Mouse (Mus musculus): ENCODE data around the gene Sema4d. TPM values are rescaled to one million over a fixed set of nuclear protein-coding genes. Genes with fewer than 3 reads are reported as not detected.

Gene Sema4d
- polyA plus RNA-seq, 1 experiment from 2014 or later: 18.6 TPM

GRCm38 (mm10) chr13:51755584-51755983 is 38.0 kb downstream of the Sema4d start:
- no peaks in the 10 kb centered on the region for H3K27me3 ChIP-seq (replicated peaks; ENCODE audit: control insufficient read depth, insufficient read depth, low read length)
- H3K9ac ChIP-seq (ENCODE audit: low read depth, low read length): no peak overlapping the region
- DNase-seq (ENCODE audit: low spot score): no peak
- H3K9me3 ChIP-seq (ENCODE audit: control insufficient read depth, low read length): no peaks in the 10 kb centered on the region
- no peak overlapping the region for H3K4me2 ChIP-seq
- H3K4me3 ChIP-seq (ENCODE audit: low read depth, low read length): no peak overlapping the region
- 81% methylated on average over 7 of the region's 7 CpGs for WGBS
- no peaks in the 10 kb centered on the region for H3K36me3 ChIP-seq (ENCODE audit: control insufficient read depth, insufficient read depth, low read length)
- H3K27ac ChIP-seq (ENCODE audit: low read depth, low read length): peak overlapping the region; percentile 59; the same call in 1 of the 2 replicates
- peaks cover 65% of the 10 kb centered on the region for H3K4me1 ChIP-seq (replicated peaks; ENCODE audit: control insufficient read depth, insufficient read depth, low read length)
- no peak for ATAC-seq (replicated peaks; ENCODE audit: low FRiP score)

DNA sequence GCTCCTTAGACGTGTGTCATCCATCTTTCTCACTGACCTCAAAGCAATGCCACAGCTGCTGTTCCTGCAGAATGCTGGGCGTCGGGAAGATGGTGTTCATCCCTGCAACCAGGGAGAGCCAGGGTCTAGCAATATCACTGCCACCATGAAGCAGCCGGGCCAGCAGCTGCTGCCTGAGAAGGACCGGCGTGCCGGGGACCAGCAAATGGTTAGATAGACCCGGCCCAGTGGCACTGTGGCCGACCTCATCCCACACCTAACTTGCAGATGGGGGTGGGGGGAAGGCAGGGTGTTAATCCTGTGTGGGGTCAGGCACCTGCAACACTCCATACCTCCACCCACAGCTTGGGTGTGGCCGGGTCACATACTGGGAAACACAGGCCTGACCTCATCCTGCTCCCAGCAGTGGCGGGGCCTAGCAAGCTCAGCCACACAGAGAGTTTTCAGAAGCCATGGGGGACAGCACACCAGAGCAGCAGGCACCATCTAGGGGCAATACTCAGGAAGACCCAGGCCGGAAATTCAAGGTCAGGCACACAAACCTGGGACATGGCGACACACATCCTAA is 38.9 kb downstream of the Sema4d start:
- 64% methylated on average over 13 of the region's 13 CpGs for WGBS
- Histone ChIP-seq H3K27me3 (replicated peaks; ENCODE audit: control insufficient read depth, insufficient read depth, low read length) (no peaks in the 10 kb centered on the region), H3K9me3 (ENCODE audit: control insufficient read depth, low read length) (no peaks in the 10 kb centered on the region), H3K4me1 (replicated peaks; ENCODE audit: control insufficient read depth, insufficient read depth, low read length) (peaks cover 74% of the 10 kb centered on the region), H3K36me3 (ENCODE audit: control insufficient read depth, insufficient read depth, low read length) (no peaks in the 10 kb centered on the region), H3K9ac (ENCODE audit: low read depth, low read length) (no peak overlapping the region), H3K4me3 (ENCODE audit: low read depth, low read length) (no peak overlapping the region), H3K27ac (ENCODE audit: low read depth, low read length) (no peak overlapping the region), H3K4me2 (no peak overlapping the region)
- no peak for DNase-seq (ENCODE audit: low spot score)
- ATAC-seq (replicated peaks; ENCODE audit: low FRiP score): no peak

- Histone ChIP-seq H3K4me1 (replicated peaks; ENCODE audit: control insufficient read depth, insufficient read depth, low read length) (peaks cover 81% of the 10 kb centered on the region), H3K27ac (ENCODE audit: low read depth, low read length) (peak overlapping the region; percentile 13; the same call in 1 of the 2 replicates), H3K4me2 (no peak overlapping the region), H3K9me3 (ENCODE audit: control insufficient read depth, low read length) (no peaks in the 10 kb centered on the region), H3K9ac (ENCODE audit: low read depth, low read length) (0 out of 2 replicates have a peak overlapping the region, but pooled peaks have one; percentile 12), H3K4me3 (ENCODE audit: low read depth, low read length) (no peak overlapping the region), H3K27me3 (replicated peaks; ENCODE audit: control insufficient read depth, insufficient read depth, low read length) (no peaks in the 10 kb centered on the region), H3K36me3 (ENCODE audit: control insufficient read depth, insufficient read depth, low read length) (no peaks in the 10 kb centered on the region)
- ATAC-seq (replicated peaks; ENCODE audit: low FRiP score): no peak
- WGBS: 66% methylated on average over 5 of the region's 5 CpGs
- DNase-seq (ENCODE audit: low spot score): no peak
Observed at GRCm38 (mm10) chr13:51753802-51754444, 39.6 kb downstream of the Sema4d start.

- WGBS: 54% methylated on average over 6 of the region's 6 CpGs
- no peaks in the 10 kb centered on the region for H3K27me3 ChIP-seq (replicated peaks; ENCODE audit: control insufficient read depth, insufficient read depth, low read length)
- H3K4me1 ChIP-seq (replicated peaks; ENCODE audit: control insufficient read depth, insufficient read depth, low read length): peaks cover 87% of the 10 kb centered on the region
Observed at GRCm38 (mm10) chr13:51753168-51753465, 40.4 kb downstream of the Sema4d start.

GRCm38 (mm10) chr13:51752346-51753167 is 41.0 kb downstream of the Sema4d start:
- H3K27ac ChIP-seq (ENCODE audit: low read depth, low read length): no peak overlapping the region
- no peak overlapping the region; the same call in 1 of the 2 replicates for H3K9ac ChIP-seq (ENCODE audit: low read depth, low read length)
- H3K9me3 ChIP-seq (ENCODE audit: control insufficient read depth, low read length): no peaks in the 10 kb centered on the region
- H3K4me2 ChIP-seq: no peak overlapping the region
- H3K27me3 ChIP-seq (replicated peaks; ENCODE audit: control insufficient read depth, insufficient read depth, low read length): no peaks in the 10 kb centered on the region
- 70% methylated on average over 15 of the region's 15 CpGs for WGBS
- no peaks in the 10 kb centered on the region for H3K36me3 ChIP-seq (ENCODE audit: control insufficient read depth, insufficient read depth, low read length)
- DNase-seq (ENCODE audit: low spot score) (no peak), ATAC-seq (replicated peaks; ENCODE audit: low FRiP score) (no peak)
- peaks cover 87% of the 10 kb centered on the region for H3K4me1 ChIP-seq (replicated peaks; ENCODE audit: control insufficient read depth, insufficient read depth, low read length)
- H3K4me3 ChIP-seq (ENCODE audit: low read depth, low read length): no peak overlapping the region

More at GRCm38 (mm10) chr13:51753168-51753465, 40.4 kb downstream of the Sema4d start:
- Histone ChIP-seq H3K9ac (ENCODE audit: low read depth, low read length) (no peak overlapping the region; the same call in 1 of the 2 replicates), H3K4me3 (ENCODE audit: low read depth, low read length) (no peak overlapping the region), H3K36me3 (ENCODE audit: control insufficient read depth, insufficient read depth, low read length) (no peaks in the 10 kb centered on the region), H3K9me3 (ENCODE audit: control insufficient read depth, low read length) (no peaks in the 10 kb centered on the region), H3K27ac (ENCODE audit: low read depth, low read length) (no peak overlapping the region), H3K4me2 (no peak overlapping the region)
- DNase-seq (ENCODE audit: low spot score) (no peak), ATAC-seq (replicated peaks; ENCODE audit: low FRiP score) (no peak)

DNA sequence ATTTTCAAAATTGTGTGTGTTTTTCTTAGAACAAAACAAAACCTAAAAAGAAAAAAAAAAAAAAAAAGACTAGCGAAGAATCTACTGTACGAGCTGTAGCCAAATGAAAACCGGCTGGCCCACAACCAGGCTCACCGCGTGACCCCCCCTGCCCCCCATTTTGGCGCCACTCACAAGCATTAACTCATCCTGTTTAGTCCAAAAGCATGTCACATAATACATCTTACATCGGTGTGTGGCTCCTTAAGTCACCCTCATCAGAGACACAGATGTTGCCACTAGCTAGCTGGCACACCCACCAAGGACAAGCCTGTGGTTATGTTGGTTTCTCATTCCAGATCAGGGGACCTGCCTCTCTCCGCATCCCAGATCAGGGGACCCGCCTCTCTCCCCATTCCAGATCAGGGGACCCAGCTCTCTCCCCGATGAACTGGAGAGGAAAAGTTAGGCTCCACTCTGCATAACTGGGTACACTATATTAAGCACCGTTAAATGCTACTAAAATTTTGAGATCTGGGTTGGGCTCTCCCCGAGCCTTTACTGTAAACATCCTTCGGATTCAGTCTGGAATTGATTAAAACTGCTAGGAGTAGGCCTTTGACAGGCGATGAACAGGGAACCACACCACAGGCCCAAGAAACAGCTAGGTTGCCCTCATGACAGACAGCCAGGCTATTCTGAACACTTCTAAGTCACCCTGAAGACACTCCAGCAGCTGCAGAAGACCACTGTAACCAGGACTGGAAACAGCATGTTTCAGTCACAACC is 43.8 kb downstream of the Sema4d start:
- H3K9ac ChIP-seq (ENCODE audit: low read depth, low read length): no peak overlapping the region
- H3K4me2 ChIP-seq: no peak overlapping the region
- H3K4me1 ChIP-seq (replicated peaks; ENCODE audit: control insufficient read depth, insufficient read depth, low read length): peaks cover 85% of the 10 kb centered on the region
- DNase-seq (ENCODE audit: low spot score) (no peak), ATAC-seq (replicated peaks; ENCODE audit: low FRiP score) (no peak)
- no peak overlapping the region for H3K4me3 ChIP-seq (ENCODE audit: low read depth, low read length)
- no peaks in the 10 kb centered on the region for H3K9me3 ChIP-seq (ENCODE audit: control insufficient read depth, low read length)
- WGBS: 74% methylated on average over 14 of the region's 14 CpGs
- no peaks in the 10 kb centered on the region for H3K36me3 ChIP-seq (ENCODE audit: control insufficient read depth, insufficient read depth, low read length)
- H3K27ac ChIP-seq (ENCODE audit: low read depth, low read length): no peak overlapping the region; the same call in 1 of the 2 replicates
- no peaks in the 10 kb centered on the region for H3K27me3 ChIP-seq (replicated peaks; ENCODE audit: control insufficient read depth, insufficient read depth, low read length)

DNA sequence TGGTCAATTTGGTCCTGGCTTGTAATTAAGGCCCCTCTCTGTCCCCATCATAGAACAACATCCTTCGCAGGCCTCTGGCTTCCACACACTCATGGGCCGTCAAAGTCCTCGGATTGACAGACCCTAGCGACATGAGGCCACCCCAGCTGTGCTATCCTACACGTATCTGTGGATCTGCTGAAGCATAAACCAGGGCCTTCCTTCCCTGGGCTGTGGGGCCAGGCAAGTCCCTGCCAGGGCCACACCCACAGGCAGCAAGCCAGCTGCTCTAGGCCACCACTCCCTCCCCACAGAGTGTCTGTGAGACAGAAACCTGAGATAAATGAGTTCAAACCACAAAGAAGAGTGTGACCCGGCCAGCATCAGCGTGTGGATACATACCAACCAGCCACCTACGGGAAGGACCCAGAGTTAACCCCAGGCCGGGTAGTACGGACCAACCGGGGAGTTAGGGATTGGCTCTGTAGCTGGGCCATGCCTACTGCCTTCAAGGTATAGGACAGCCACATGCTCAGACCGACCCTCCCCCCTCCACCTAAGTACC is 45.5 kb downstream of the Sema4d start:
- 41% methylated on average over 12 of the region's 12 CpGs for WGBS
- DNase-seq (ENCODE audit: low spot score): peak; percentile 62
- H3K9ac ChIP-seq (ENCODE audit: low read depth, low read length): peak overlapping the region; percentile 51
- H3K27ac ChIP-seq (ENCODE audit: low read depth, low read length): peak overlapping the region; percentile 83
- 0 out of 2 replicates have a peak overlapping the region, but pooled peaks have one; percentile 11 for H3K4me3 ChIP-seq (ENCODE audit: low read depth, low read length)
- no peaks in the 10 kb centered on the region for H3K9me3 ChIP-seq (ENCODE audit: control insufficient read depth, low read length)
- no peaks in the 10 kb centered on the region for H3K27me3 ChIP-seq (replicated peaks; ENCODE audit: control insufficient read depth, insufficient read depth, low read length)
- peak overlapping the region; percentile 53 for H3K4me2 ChIP-seq
- ATAC-seq (replicated peaks; ENCODE audit: low FRiP score): peak; percentile 92
- peaks cover 81% of the 10 kb centered on the region for H3K4me1 ChIP-seq (replicated peaks; ENCODE audit: control insufficient read depth, insufficient read depth, low read length)
- H3K36me3 ChIP-seq (ENCODE audit: control insufficient read depth, insufficient read depth, low read length): no peaks in the 10 kb centered on the region

DNA sequence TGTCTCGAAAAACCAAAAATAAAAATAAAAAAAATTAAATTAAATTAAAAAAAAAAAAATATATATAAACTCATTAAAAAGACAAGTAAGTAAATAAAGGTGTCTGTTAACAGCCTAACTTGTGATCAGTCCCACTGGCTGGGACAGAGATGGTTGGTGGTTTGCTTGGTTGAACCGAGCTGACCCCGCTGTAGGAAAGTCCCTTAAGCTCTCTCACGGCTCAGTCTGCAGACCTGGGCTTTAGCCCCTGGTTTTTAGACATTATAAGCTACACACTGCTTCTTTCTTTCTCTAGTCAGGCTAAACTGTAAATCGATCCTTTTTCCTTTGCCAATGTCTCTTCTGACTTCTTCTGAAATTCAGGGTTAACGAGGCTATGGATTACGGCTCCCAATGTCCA is 46.5 kb downstream of the Sema4d start:
- DNase-seq (ENCODE audit: low spot score) (no peak), ATAC-seq (replicated peaks; ENCODE audit: low FRiP score) (no peak)
- Histone ChIP-seq H3K9me3 (ENCODE audit: control insufficient read depth, low read length) (no peaks in the 10 kb centered on the region), H3K36me3 (ENCODE audit: control insufficient read depth, insufficient read depth, low read length) (no peaks in the 10 kb centered on the region), H3K4me1 (replicated peaks; ENCODE audit: control insufficient read depth, insufficient read depth, low read length) (peaks cover 77% of the 10 kb centered on the region), H3K27ac (ENCODE audit: low read depth, low read length) (no peak overlapping the region; the same call in 1 of the 2 replicates), H3K27me3 (replicated peaks; ENCODE audit: control insufficient read depth, insufficient read depth, low read length) (no peaks in the 10 kb centered on the region), H3K4me3 (ENCODE audit: low read depth, low read length) (no peak overlapping the region), H3K9ac (ENCODE audit: low read depth, low read length) (peak overlapping the region; percentile 15; the same call in 1 of the 2 replicates), H3K4me2 (no peak overlapping the region)
- WGBS: 81% methylated on average over 7 of the region's 7 CpGs

Measured in liver, embryonic 11.5 days (tissue).